Mouse (Mus musculus) WW6 (cell line): ENCODE measurements around the gene 1700015G11Rik.

Experiments used
- DNase-seq: peaks from one replicate; pipeline ENCODE4 v3.0.0-alpha.2; 2013; ENCODE audit warnings: low read depth, low spot score

The 1700015G11Rik gene

GRCm38 (mm10) chr7:51967581-51967980 lies 47.9 kb downstream of the 1700015G11Rik start:
- DNase-seq: no peak

GRCm38 (mm10) chr7:51964681-51965080 lies 50.8 kb downstream of the 1700015G11Rik start:
- no peak for DNase-seq

GRCm38 (mm10) chr7:51962219-51962952 lies 53.1 kb downstream of the 1700015G11Rik start:
- no peak for DNase-seq
